Mouse (Mus musculus) thymus, postnatal 10 days (tissue): Measurements from ENCODE around the gene Best3.
"Not testable (repeated sequence)": the region's sequence is repeated elsewhere in the genome, so short reads cannot be mapped to it uniquely, and the experiment has no call there.

Source experiments
- DNase-seq, 2 experiments: peaks; one replicate each; pipeline ENCODE4 v3.0.0; 2021; ENCODE audit warnings: low spot score in 2 of 2

The Best3 gene

GRCm38 (mm10) chr10:117031160-117031559, 45.0 kb downstream of the Best3 start:
- DNase-seq: no peak

- DNase-seq: peak; percentile 49 to 81
Observed at GRCm38 (mm10) chr10:117033785-117034184, 47.7 kb downstream of the Best3 start.

- no peak for DNase-seq
Observed at GRCm38 (mm10) chr10:117040355-117040754, 54.2 kb downstream of the Best3 start.

GRCm38 (mm10) chr10:117042295-117042694, 56.2 kb downstream of the Best3 start:
- DNase-seq: no peak

GRCm38 (mm10) chr10:117043497-117044166, 57.5 kb downstream of the Best3 start:
- DNase-seq: not testable (repeated sequence)

GRCm38 (mm10) chr10:117045175-117046056, 59.3 kb downstream of the Best3 start, which contains the start of gene Lrrc10:
Lrrc10 (plus strand) TSS chr10:117045341.
- DNase-seq: no peak

- DNase-seq: no peak
Observed at GRCm38 (mm10) chr10:117049253-117049652, 63.1 kb downstream of the Best3 start.

GRCm38 (mm10) chr10:117049961-117050597, 64.0 kb downstream of the Best3 start:
- no peak for DNase-seq

GRCm38 (mm10) chr10:117055668-117056067, 69.6 kb downstream of the Best3 start:
- DNase-seq: no peak

- no peak for DNase-seq
Observed at GRCm38 (mm10) chr10:117062894-117063253, 76.8 kb downstream of the Best3 start.

- peak; percentile 87 to 93 for DNase-seq
Observed at GRCm38 (mm10) chr10:117063254-117064021, 77.3 kb downstream of the Best3 start, which contains the start of gene Cct2. Cct2 (minus strand) TSS chr10:117063814.

GRCm38 (mm10) chr10:117064076-117064475, 78.0 kb downstream of the Best3 start:
- DNase-seq: no peak

- DNase-seq: no peak
Observed at GRCm38 (mm10) chr10:117069109-117069508, 83.0 kb downstream of the Best3 start.

GRCm38 (mm10) chr10:117072191-117072888, 86.2 kb downstream of the Best3 start:
- DNase-seq: no peak

- DNase-seq: no peak
Observed at GRCm38 (mm10) chr10:117073176-117073575, 87.1 kb downstream of the Best3 start.
